Mouse (Mus musculus) testis, adult 2 months (tissue): ENCODE measurements around the gene Ccm2l.

Source experiments
- CTCF ChIP-seq: fragments of 200-500 bp; IDR thresholded peaks from 2 replicates; pipeline ENCODE4 v1.5.1; 2012; ENCODE audit warnings: low read depth, mild to moderate bottlenecking, inconsistent platforms, low read length, moderate library complexity; ENCODE audit not compliant: control insufficient read depth, insufficient read depth, insufficient replicate concordance
- POLR2A ChIP-seq: fragments of 200-500 bp; IDR thresholded peaks from 2 replicates; pipeline ENCODE4 v1.6.1; 2012; ENCODE audit warnings: low read depth, mild to moderate bottlenecking, inconsistent platforms, low read length, moderate library complexity; ENCODE audit not compliant: control insufficient read depth

DNA sequence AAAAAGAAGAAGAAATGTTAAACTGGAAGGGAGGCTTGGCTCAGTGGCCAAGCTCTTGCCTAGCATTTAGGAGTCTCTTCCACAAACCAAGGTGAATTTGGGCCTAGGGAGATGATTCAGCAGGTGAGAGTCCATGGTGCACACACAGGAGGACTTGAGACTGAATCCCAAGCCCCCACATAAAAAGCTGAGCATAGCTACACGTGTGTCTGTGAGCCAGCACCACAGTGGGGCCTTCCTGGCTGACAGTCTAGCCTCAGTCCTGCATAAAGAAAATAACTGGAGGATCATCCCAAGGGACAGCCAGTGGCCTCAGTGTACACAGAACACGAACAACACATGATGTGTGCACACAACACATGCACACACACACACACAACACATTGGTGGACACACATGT is 23.6 kb downstream of the Ccm2l start:
- no peak for TF ChIP-seq CTCF
- TF ChIP-seq POLR2A = no peak
